9 mouse cellular contexts compared by ENCODE assay signal in genomic region chr11:94915675-94916403, GRCm38 (mm10). TPM values are rescaled to one million over a fixed set of nuclear protein-coding genes. Genes with fewer than 3 reads are reported as not detected.
DNase-seq lines count a peak whose midpoint lies in the region; ATAC-seq lines count a peak whose summit lies in the region.
"Had no signal": no experiment of that assay in that cellular context is flagged by ENCODE, and none has a peak within 500 bp of the region (broad histone marks: within the 10 kb centered on the region; RNA-seq: fewer than 3 reads in every experiment).

No protein-coding gene starts in this region.

- H3K4me2 ChIP-seq in intestine, embryonic 14.5 days (ENCODE audit: low read length), result no peak overlapping the region
- no peak overlapping the region for H3K4me2 ChIP-seq in stomach, embryonic 16.5 days (ENCODE audit: low read depth, low read length)

- ATAC-seq in cerebellum, adult (ENCODE audit: insufficient number of reproducible peaks, low FRiP score, low TSS enrichment), result no peak
- no peak; the same call in 1 of the 2 replicates for ATAC-seq in intestine, embryonic 14.5 days (replicated peaks; ENCODE audit: low FRiP score, low TSS enrichment, low read depth)
- no peak; the same call in 1 of the 2 replicates for ATAC-seq in stomach, embryonic 16.5 days (ENCODE audit: insufficient read depth, low FRiP score)

- no peak overlapping the region for H3K9ac ChIP-seq in intestine, embryonic 14.5 days (ENCODE audit: low read length)
- H3K9ac ChIP-seq in stomach, embryonic 16.5 days (ENCODE audit: low read length), result 0 out of 2 replicates have a peak overlapping the region, but pooled peaks have one; percentile 6

- H3K27ac ChIP-seq in intestine, embryonic 14.5 days (ENCODE audit: low read depth), result peak overlapping the region; percentile 52; the same call in 1 of the 2 replicates
- H3K27ac ChIP-seq in stomach, embryonic 16.5 days (ENCODE audit: low read length), result peak overlapping the region; percentile 74
- H3K27ac ChIP-seq: kidney, postnatal 0 days had no signal

- WGBS in intestine, embryonic 14.5 days, result 29% methylated on average over 12 of the region's 16 CpGs
- 25% methylated on average over 12 of the region's 16 CpGs for WGBS in stomach, embryonic 16.5 days

- no peaks in the 10 kb centered on the region for H3K9me3 ChIP-seq in intestine, embryonic 14.5 days (ENCODE audit: control insufficient read depth, low read length)
- no peaks in the 10 kb centered on the region for H3K9me3 ChIP-seq in stomach, embryonic 16.5 days (replicated peaks; ENCODE audit: control insufficient read depth, low read length)

- H3K36me3 ChIP-seq in intestine, embryonic 14.5 days (ENCODE audit: control insufficient read depth, insufficient read depth, low read length), result no peaks in the 10 kb centered on the region
- no peaks in the 10 kb centered on the region for H3K36me3 ChIP-seq in stomach, embryonic 16.5 days (ENCODE audit: control insufficient read depth, insufficient read depth, low read length)

- peak; percentile 55 for DNase-seq in cerebellum, adult 9-11 months
- DNase-seq in testis, postnatal 10 days (ENCODE audit: low spot score), result peak; percentile 58
- DNase-seq in testis, postnatal 14 days (ENCODE audit: low spot score), result no peak
- no peak for DNase-seq in intestine, embryonic 14.5 days (ENCODE audit: low spot score)
- no peak for DNase-seq in B cell, adult 2 months
- no peak for DNase-seq in spleen, adult 18-20 months

- peaks cover 20% of the 10 kb centered on the region for H3K4me1 ChIP-seq in intestine, embryonic 14.5 days (replicated peaks; ENCODE audit: control insufficient read depth, insufficient read depth, low read length)
- peaks cover 21% of the 10 kb centered on the region for H3K4me1 ChIP-seq in stomach, embryonic 16.5 days (ENCODE audit: control insufficient read depth, insufficient read depth, low read length)

- no peaks in the 10 kb centered on the region for H3K27me3 ChIP-seq in intestine, embryonic 14.5 days (replicated peaks; ENCODE audit: control insufficient read depth, insufficient read depth, low read length)
- H3K27me3 ChIP-seq in stomach, embryonic 16.5 days (ENCODE audit: control insufficient read depth, insufficient read depth, low read length), result no peaks in the 10 kb centered on the region

- no peak overlapping the region for H3K4me3 ChIP-seq in intestine, embryonic 14.5 days (ENCODE audit: low read depth, low read length)
- no peak overlapping the region for H3K4me3 ChIP-seq in stomach, embryonic 16.5 days (replicated peaks; ENCODE audit: low read length)

RNA-seq across cellular contexts. Expression of gene Col1a1, which starts 20.2 kb away (rescaled TPM):
- 841 and 905 TPM in 2 replicates for polyA plus RNA-seq in intestine, embryonic 14.5 days (2014; fragmentation: Nextera tagmentation; extraction: Ambion mirVana)
- polyA plus RNA-seq in stomach, embryonic 16.5 days (2015; fragmentation: Nextera tagmentation; extraction: Ambion mirVana), result 2,066 and 2,076 TPM in 2 replicates

RNA-seq across cellular contexts. Expression of gene Hils1, which starts 51.6 kb away (rescaled TPM):
- polyA plus RNA-seq in intestine, embryonic 14.5 days (2014; fragmentation: Nextera tagmentation; extraction: Ambion mirVana), result not detected in 2 replicates
- polyA plus RNA-seq in stomach, embryonic 16.5 days (2015; fragmentation: Nextera tagmentation; extraction: Ambion mirVana), result not detected in 2 replicates
- polyA plus RNA-seq: kidney, postnatal 0 days had no signal

Comparison
In these comparisons a context has a peak if more than half of its experiments do, and no peak if none do; other contexts are left out.
1. DNase-seq: peak in cerebellum, adult 9-11 months (single experiment) and testis, postnatal 10 days (single experiment); none in testis, postnatal 14 days (single experiment), intestine, embryonic 14.5 days (single experiment), B cell, adult 2 months (0 of 2) and spleen, adult 18-20 months (0 of 2).